Mouse (Mus musculus): ENCODE data around the gene Abcb8. TPM values are rescaled to one million over a fixed set of nuclear protein-coding genes. Genes with fewer than 3 reads are reported as not detected.

The Abcb8 gene
- polyA plus RNA-seq, 1 experiment from 2014 or later: 52.7 TPM

- Histone ChIP-seq H3K9me3 (ENCODE audit: control insufficient read depth, low read length) (no peaks in the 10 kb centered on the region), H3K4me1 (ENCODE audit: control insufficient read depth in 2 of 2, insufficient read depth in 2 of 2, low read length in 2 of 2) (peaks cover 13 to 22% of the 10 kb centered on the region in 2 experiments; a peak in 3 of 4 replicates), H3K27ac (replicated peaks in 1 of 2; ENCODE audit: control insufficient read depth in 1 of 2, insufficient read depth in 1 of 2, low read depth in 2 of 2, low read length in 2 of 2) (no peak overlapping the region), H3K4me2 (ENCODE audit: low read length) (no peak overlapping the region; the same call in 1 of the 2 replicates), H3K27me3 (ENCODE audit: control insufficient read depth, insufficient read depth, low read length) (no peaks in the 10 kb centered on the region), H3K9ac (ENCODE audit: low read length) (no peak overlapping the region), H3K36me3 (ENCODE audit: control insufficient read depth, insufficient read depth, low read length) (peaks cover 60% of the 10 kb centered on the region), H3K4me3 (ENCODE audit: control insufficient read depth in 1 of 2, insufficient read depth in 1 of 2, low read depth in 1 of 2, low read length in 2 of 2) (no peak overlapping the region)
- WGBS: 91% methylated on average over 7 of the region's 7 CpGs
- ATAC-seq (ENCODE audit: insufficient number of reproducible peaks, insufficient read depth, low FRiP score, low read depth): no peak
Measured at GRCm38 (mm10) chr5:24443204-24443603, 49.7 kb downstream of the Abcb8 start.

GRCm38 (mm10) chr5:24443927-24444326 is 50.5 kb downstream of the Abcb8 start:
- Histone ChIP-seq H3K9ac (ENCODE audit: low read length) (peak overlapping the region; percentile 94), H3K4me2 (ENCODE audit: low read length) (peak overlapping the region; percentile 79), H3K4me1 (ENCODE audit: control insufficient read depth in 2 of 2, insufficient read depth in 2 of 2, low read length in 2 of 2) (peaks cover 13 to 22% of the 10 kb centered on the region in 2 experiments; a peak in 3 of 4 replicates), H3K36me3 (ENCODE audit: control insufficient read depth, insufficient read depth, low read length) (peaks cover 53% of the 10 kb centered on the region), H3K9me3 (ENCODE audit: control insufficient read depth, low read length) (no peaks in the 10 kb centered on the region), H3K27me3 (ENCODE audit: control insufficient read depth, insufficient read depth, low read length) (no peaks in the 10 kb centered on the region), H3K4me3 (ENCODE audit: control insufficient read depth in 1 of 2, insufficient read depth in 1 of 2, low read depth in 1 of 2, low read length in 2 of 2) (peak overlapping the region; percentile 61 to 77), H3K27ac (replicated peaks in 1 of 2; ENCODE audit: control insufficient read depth in 1 of 2, insufficient read depth in 1 of 2, low read depth in 2 of 2, low read length in 2 of 2) (peak overlapping the region in 1 of 2 experiments; percentile 14; a peak in 1 of 4 replicates)
- WGBS: 74% methylated on average over 12 of the region's 12 CpGs
- no peak for ATAC-seq (ENCODE audit: insufficient number of reproducible peaks, insufficient read depth, low FRiP score, low read depth)

- Histone ChIP-seq H3K27ac (replicated peaks in 1 of 2; ENCODE audit: control insufficient read depth in 1 of 2, insufficient read depth in 1 of 2, low read depth in 2 of 2, low read length in 2 of 2) (peak within 1 kb of the TSS; percentile 75 to 94), H3K9ac (ENCODE audit: low read length) (peak within 1 kb of the TSS; percentile 94), H3K4me1 (ENCODE audit: control insufficient read depth in 2 of 2, insufficient read depth in 2 of 2, low read length in 2 of 2) (peaks cover 13 to 22% of the 10 kb centered on the region in 2 experiments; a peak in 3 of 4 replicates), H3K9me3 (ENCODE audit: control insufficient read depth, low read length) (no peaks in the 10 kb centered on the region), H3K36me3 (ENCODE audit: control insufficient read depth, insufficient read depth, low read length) (peaks cover 44% of the 10 kb centered on the region), H3K4me3 (ENCODE audit: control insufficient read depth in 1 of 2, insufficient read depth in 1 of 2, low read depth in 1 of 2, low read length in 2 of 2) (peak within 1 kb of the TSS; percentile 61 to 77), H3K27me3 (ENCODE audit: control insufficient read depth, insufficient read depth, low read length) (no peaks in the 10 kb centered on the region), H3K4me2 (ENCODE audit: low read length) (peak within 1 kb of the TSS; percentile 79)
- WGBS: under 1% methylated on average over 60 of the region's 60 CpGs
- ATAC-seq (ENCODE audit: insufficient number of reproducible peaks, insufficient read depth, low FRiP score, low read depth): peak; percentile 82
Measured at GRCm38 (mm10) chr5:24444746-24445427, 51.4 kb downstream of the Abcb8 start, which contains the start of gene Fastk. Fastk (minus strand) TSS chr5:24445287.

GRCm38 (mm10) chr5:24445428-24446080 is 52.1 kb downstream of the Abcb8 start:
- Histone ChIP-seq H3K27me3 (ENCODE audit: control insufficient read depth, insufficient read depth, low read length) (no peaks in the 10 kb centered on the region), H3K9me3 (ENCODE audit: control insufficient read depth, low read length) (no peaks in the 10 kb centered on the region), H3K36me3 (ENCODE audit: control insufficient read depth, insufficient read depth, low read length) (peaks cover 37% of the 10 kb centered on the region), H3K4me2 (ENCODE audit: low read length) (peak overlapping the region; percentile 79), H3K27ac (replicated peaks in 1 of 2; ENCODE audit: control insufficient read depth in 1 of 2, insufficient read depth in 1 of 2, low read depth in 2 of 2, low read length in 2 of 2) (peak overlapping the region; percentile 68 to 94), H3K4me1 (ENCODE audit: control insufficient read depth in 2 of 2, insufficient read depth in 2 of 2, low read length in 2 of 2) (peaks cover 13 to 22% of the 10 kb centered on the region in 2 experiments; a peak in 3 of 4 replicates), H3K4me3 (ENCODE audit: control insufficient read depth in 1 of 2, insufficient read depth in 1 of 2, low read depth in 1 of 2, low read length in 2 of 2) (peak overlapping the region; percentile 61 to 77), H3K9ac (ENCODE audit: low read length) (peak overlapping the region; percentile 94)
- ATAC-seq (ENCODE audit: insufficient number of reproducible peaks, insufficient read depth, low FRiP score, low read depth): no peak
- WGBS: 58% methylated on average over 20 of the region's 20 CpGs

GRCm38 (mm10) chr5:24446630-24447029 is 53.2 kb downstream of the Abcb8 start:
- Histone ChIP-seq H3K4me3 (ENCODE audit: control insufficient read depth in 1 of 2, insufficient read depth in 1 of 2, low read depth in 1 of 2, low read length in 2 of 2) (no peak overlapping the region), H3K4me2 (ENCODE audit: low read length) (no peak overlapping the region)

GRCm38 (mm10) chr5:24447624-24448298 is 54.3 kb downstream of the Abcb8 start, which contains the start of gene Tmub1:
Tmub1 (minus strand) TSS chr5:24447854.
- Histone ChIP-seq H3K4me2 (ENCODE audit: low read length) (peak within 1 kb of the TSS; percentile 70), H3K9me3 (ENCODE audit: control insufficient read depth, low read length) (no peaks in the 10 kb centered on the region), H3K36me3 (ENCODE audit: control insufficient read depth, insufficient read depth, low read length) (peaks cover 15% of the 10 kb centered on the region), H3K4me3 (ENCODE audit: control insufficient read depth in 1 of 2, insufficient read depth in 1 of 2, low read depth in 1 of 2, low read length in 2 of 2) (peak within 1 kb of the TSS; percentile 62 to 83), H3K9ac (ENCODE audit: low read length) (peak within 1 kb of the TSS; percentile 72), H3K27ac (replicated peaks in 1 of 2; ENCODE audit: control insufficient read depth in 1 of 2, insufficient read depth in 1 of 2, low read depth in 2 of 2, low read length in 2 of 2) (peak within 1 kb of the TSS in 1 of 2 experiments; percentile 15; a peak in 1 of 4 replicates), H3K27me3 (ENCODE audit: control insufficient read depth, insufficient read depth, low read length) (no peaks in the 10 kb centered on the region), H3K4me1 (ENCODE audit: control insufficient read depth in 2 of 2, insufficient read depth in 2 of 2, low read length in 2 of 2) (peaks cover 16 to 27% of the 10 kb centered on the region in 2 experiments; a peak in 3 of 4 replicates)
- peak; percentile 23 for ATAC-seq (ENCODE audit: insufficient number of reproducible peaks, insufficient read depth, low FRiP score, low read depth)
- WGBS: 3% methylated on average over 34 of the region's 34 CpGs

More at GRCm38 (mm10) chr5:24446630-24447029, 53.2 kb downstream of the Abcb8 start:
- H3K27ac ChIP-seq (replicated peaks in 1 of 2; ENCODE audit: control insufficient read depth in 1 of 2, insufficient read depth in 1 of 2, low read depth in 2 of 2, low read length in 2 of 2): no peak overlapping the region
- no peaks in the 10 kb centered on the region for H3K9me3 ChIP-seq (ENCODE audit: control insufficient read depth, low read length)
- no peak overlapping the region for H3K9ac ChIP-seq (ENCODE audit: low read length)
- WGBS: 95% methylated on average over 7 of the region's 7 CpGs
- H3K27me3 ChIP-seq (ENCODE audit: control insufficient read depth, insufficient read depth, low read length): no peaks in the 10 kb centered on the region
- peaks cover 16 to 27% of the 10 kb centered on the region in 2 experiments; a peak in 3 of 4 replicates for H3K4me1 ChIP-seq (ENCODE audit: control insufficient read depth in 2 of 2, insufficient read depth in 2 of 2, low read length in 2 of 2)
- H3K36me3 ChIP-seq (ENCODE audit: control insufficient read depth, insufficient read depth, low read length): peaks cover 26% of the 10 kb centered on the region
- no peak for ATAC-seq (ENCODE audit: insufficient number of reproducible peaks, insufficient read depth, low FRiP score, low read depth)

Measured in heart, embryonic 14.5 days (tissue).